Mouse (Mus musculus) frontal cortex, postnatal 36 days (tissue): ENCODE data around the gene Wsb2.
"Not testable (repeated sequence)": the region's sequence is repeated elsewhere in the genome, so short reads cannot be mapped to it uniquely, and the experiment has no call there.

Experiments used
- DNase-seq, 2 experiments: peaks; one replicate each; pipeline ENCODE4 v3.0.0; 2022; ENCODE audit warnings: low spot score in 2 of 2

Wsb2 gene

DNA sequence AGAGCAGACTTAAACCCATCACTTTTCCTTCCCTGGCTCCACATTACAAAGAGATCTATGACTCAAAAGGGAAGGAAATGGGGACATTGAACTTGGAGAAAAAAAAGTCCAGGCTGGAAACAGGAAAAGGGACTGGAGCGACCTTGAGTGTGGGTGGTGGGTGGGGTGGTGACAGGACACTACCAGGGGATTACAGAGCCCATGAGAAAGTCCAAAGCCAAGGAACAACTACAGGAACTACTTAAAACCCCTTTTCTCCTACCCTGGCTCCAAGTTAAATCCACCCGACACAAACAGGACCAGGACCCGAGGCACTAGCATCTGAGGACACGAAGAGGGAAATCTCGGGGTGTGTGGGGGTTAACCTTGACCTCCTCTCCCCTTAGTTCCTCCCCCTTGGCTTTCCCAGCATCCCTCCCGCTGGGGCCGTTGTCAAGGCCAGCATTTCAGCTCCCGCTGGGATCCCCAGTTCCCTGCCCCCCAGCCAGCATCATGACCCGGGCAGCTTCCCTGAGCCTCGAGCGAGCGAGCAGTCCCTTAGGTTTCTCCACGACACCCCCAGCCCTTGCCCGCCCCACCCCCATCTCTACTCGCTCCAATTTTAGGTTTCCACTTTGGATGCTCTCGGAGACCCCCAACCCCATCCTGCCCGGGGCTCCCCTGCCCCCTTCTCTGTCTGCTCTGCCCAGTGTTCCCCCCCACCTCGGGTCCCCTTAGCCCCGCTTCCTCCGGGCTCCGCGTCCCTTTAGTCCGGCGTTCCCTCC is 557 bp upstream of the Wsb2 start:
- peak in 1 of 2 experiments; percentile 39 for DNase-seq

DNA sequence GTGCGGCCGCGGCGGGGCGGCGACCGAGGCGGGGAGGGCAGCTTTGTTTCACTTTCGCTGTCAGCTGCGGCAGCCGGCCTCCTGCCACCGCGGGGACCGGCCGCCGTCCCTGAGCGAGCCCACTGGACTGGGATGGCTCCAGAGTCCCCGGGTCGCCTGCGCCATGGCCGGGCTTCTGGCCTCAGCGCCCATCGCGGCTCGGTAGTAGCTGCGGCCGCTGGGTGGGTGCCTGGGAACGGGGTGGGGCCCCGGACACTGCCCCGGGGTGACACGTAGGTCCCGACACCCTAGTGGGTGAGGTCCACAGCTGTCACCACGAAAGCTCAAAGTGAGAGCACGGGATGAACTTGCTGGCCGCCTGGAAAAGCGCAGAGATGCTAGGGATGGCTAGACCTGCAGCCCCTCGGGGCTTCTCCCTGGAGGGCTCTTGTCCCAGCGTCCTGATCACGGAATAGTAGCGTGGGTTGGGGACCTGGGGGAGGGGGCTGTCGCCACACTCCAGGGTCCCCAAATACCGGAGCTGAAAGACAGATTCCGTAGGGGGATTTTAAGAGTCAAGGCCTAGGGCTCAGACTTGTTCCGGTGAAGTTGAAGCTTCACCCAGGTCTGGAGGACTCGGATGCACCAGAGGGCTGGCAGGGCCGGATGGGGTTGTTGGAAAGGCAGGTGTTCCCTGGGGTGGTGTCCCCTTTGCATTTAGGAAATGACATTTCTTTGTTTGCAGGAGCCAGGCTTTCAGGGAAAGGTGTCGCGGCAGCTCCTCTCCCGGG is 559 bp downstream of the Wsb2 start:
- DNase-seq = peak; percentile 45 to 49

DNA sequence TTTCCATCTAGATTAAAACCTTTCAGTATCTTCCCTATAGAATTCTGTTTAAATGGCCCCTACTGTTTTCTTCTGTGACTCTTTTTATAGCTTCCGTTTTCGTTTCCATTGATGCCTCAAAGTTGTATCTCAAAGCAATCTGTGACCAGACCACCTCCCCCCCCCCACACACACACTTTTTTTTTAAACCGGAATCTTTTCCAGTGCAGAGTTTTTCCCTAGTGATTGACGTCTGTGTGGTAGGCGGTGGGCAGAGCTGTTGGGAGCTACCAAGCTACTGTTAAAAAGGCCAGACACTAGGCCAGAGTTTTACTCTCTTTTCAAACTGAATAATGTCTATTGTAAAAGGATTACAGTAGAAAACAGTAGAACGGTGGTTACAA is 1.1 kb downstream of the Wsb2 start:
- no peak for DNase-seq

DNA sequence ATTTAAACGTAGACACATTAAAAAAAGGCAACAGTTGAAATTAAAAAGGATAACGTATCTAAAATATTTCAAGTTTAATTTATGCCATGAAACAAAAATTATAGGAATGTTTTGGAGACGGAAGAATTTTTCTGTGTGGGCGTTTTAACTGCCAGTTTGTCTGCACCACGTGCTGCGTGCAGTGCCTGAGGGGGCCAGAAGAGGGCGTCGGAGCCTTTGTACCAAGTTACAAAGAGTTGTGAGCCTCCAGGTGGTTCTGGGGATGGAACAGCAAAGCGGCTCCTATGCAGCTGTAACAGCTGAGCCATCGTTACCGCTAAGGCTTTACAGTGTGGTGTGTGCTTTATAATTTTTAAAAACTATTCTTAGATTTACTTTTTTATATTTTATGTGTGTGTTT is 1.6 kb downstream of the Wsb2 start:
- peak; percentile 75 to 89 for DNase-seq

- DNase-seq = no peak
These were observed 2.6 kb downstream of the Wsb2 start for GRCm38 (mm10) chr5:117359497-117360227.

GRCm38 (mm10) chr5:117360228-117360515 is 3.1 kb downstream of the Wsb2 start:
- DNase-seq = no peak

- DNase-seq = no peak
These were observed 3.8 kb downstream of the Wsb2 start for GRCm38 (mm10) chr5:117360631-117361541.

DNA sequence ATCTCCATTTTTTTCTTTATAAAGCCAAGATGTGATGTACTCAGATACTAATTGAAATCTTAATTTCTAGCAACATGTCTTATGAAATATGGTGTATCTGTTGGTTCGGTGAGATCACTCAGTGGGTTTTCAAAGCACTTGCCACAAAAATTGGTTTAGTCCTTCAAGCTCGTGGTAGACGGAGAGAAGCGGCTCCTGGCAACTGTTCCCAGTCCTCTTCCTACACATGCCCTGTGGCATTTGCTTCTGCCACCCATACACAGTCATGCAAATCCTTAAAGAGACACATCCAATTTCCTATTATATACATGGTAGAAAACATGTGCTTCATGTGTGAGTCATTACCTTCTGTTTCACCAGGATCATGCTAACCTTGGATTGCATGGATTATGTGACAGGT is 4.5 kb downstream of the Wsb2 start:
- DNase-seq = no peak

DNA sequence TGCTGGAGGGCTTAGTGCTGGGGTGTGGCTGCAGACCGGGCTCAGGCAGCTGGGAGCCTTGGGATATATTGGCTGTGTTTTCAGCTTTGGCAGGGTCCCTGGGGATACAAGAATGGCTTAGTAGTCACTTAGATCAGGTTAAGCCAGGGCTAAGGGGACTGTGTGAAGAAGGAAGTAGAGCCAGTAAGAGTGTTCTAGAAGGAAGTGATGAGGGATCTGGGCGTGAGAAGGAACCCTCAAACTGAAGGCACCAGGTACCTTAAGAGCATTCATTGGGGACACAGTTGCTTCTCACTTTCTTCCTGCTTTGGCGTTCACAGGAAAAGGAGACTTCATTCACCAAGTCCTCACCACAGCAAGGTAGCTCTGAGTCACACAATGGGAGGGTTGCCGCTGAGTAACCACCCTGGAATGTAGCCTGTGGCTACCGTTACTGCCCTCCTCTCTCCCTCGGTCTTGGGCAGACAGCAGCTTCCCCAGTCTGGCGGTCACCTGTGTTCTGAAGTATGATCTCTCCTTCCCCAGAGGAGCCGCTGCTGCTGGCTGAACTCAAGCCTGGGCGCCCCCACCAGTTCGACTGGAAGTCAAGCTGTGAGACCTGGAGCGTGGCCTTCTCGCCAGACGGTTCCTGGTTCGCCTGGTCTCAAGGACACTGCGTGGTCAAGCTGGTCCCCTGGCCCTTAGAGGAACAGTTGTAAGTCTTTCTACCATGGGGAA is 6.1 kb downstream of the Wsb2 start:
- no peak for DNase-seq

GRCm38 (mm10) chr5:117364821-117365220 is 7.7 kb downstream of the Wsb2 start:
- DNase-seq = no peak

DNA sequence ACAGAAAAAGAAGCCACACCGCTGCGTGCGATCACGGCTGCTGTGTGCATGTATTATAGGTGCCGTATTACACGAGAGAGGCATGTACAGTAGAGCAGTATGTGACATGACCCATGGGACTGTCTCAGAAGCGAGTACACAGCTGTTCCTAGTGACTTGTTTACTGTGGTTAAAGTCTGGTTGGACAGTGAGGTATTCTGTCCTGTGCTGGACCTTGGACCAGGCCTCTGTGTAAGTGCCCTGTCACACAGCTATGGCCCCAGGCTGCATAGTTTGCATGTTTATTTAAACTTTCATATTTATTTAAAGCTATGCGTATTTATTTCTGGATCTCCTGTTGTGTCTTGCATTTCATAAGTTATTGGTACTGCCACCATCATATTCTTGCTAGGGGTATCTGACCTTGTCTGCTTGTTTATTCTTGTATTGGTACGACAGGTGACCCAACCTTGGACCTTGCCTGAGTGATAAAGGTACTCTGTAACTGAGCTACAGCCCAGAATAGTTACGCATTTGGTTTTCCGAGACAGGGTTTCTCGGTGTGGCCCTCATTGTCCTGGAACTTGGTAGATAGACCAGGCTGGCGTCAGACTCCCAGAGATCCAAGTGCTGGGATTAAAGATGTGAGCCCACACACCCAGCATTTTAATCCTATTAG is 8.9 kb downstream of the Wsb2 start:
- no peak for DNase-seq

- no peak for DNase-seq
These were observed 10.1 kb downstream of the Wsb2 start for GRCm38 (mm10) chr5:117367206-117367605.

GRCm38 (mm10) chr5:117370592-117370991 is 13.5 kb downstream of the Wsb2 start:
- DNase-seq = no peak

- no peak for DNase-seq
These were observed 16.3 kb downstream of the Wsb2 start for GRCm38 (mm10) chr5:117373418-117373817.

DNA sequence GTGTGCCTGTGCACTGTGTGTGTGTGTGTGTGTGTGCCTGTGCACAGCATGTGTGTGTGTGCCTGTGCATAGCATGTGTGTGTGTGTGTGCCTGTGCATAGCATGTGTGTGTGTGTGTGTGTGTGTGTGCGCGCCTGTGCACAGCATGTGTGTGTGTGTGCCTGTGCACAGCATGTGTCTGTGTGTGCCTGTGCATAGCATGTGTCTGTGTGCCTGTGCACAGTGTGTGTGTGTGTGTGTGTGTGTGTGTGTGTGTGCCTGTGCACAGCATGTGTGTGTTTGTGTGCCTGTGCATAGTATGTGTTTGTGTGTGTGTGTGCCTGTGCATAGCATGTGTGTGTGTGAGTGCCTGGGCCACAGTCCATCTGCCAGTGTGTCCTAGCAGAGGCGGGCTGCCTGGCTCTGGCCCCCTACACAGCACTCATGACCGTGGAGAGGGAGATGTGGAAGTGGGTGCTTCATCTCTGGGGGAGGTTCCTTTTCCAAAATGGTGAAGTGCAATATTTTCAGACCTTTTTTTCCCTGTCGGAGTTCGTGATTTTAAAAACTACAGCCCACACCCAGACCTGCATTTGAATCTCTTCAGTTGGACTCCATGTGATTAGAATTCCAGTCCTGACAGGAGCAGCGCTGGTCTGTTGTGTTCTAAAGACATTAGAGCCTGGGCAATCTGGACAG is 17.4 kb downstream of the Wsb2 start:
- DNase-seq = peak; percentile 49 to 60

DNA sequence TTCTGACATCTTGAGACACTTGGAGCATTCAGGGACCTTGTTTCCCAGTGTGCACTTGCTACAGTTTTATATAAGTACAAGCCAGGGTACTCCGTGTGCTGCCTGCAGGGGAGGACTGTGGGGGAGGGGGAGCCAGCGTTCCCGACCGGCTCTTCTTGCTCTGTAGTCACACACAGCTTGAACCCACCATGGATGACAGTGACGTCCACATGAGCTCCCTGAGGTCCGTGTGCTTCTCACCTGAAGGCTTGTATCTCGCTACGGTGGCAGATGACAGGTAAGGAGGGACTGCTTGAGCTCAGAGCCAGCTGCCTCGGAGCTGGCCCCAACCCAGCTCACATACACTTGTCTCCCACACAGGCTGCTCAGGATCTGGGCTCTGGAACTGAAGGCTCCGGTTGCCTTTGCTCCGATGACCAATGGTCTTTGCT is 19.2 kb downstream of the Wsb2 start:
- DNase-seq = peak; percentile 64 to 71

- not testable (repeated sequence) for DNase-seq
These were observed 20.6 kb downstream of the Wsb2 start for GRCm38 (mm10) chr5:117377731-117378130.

- no peak for DNase-seq
These were observed 23.1 kb downstream of the Wsb2 start for GRCm38 (mm10) chr5:117380199-117380598.

DNA sequence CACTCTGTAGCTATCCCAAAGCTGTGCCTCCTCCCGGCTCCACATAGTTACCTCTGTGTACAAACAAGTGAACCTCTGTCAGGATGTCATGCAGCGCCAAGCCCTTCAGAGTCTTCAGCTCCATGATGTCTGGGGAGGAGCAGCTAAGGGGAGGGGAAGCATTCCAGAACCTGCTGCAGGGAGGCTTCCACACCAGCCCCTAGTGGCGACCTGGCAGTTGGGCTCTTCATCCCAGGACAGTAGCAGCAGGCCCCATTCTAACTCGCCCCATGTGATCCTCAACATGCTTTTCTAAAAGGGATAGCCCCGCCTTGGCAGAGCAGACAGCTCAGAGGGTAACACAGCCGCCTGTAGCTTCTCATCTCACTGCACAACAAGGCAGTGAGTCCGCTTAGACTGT is 24.7 kb downstream of the Wsb2 start:
- DNase-seq = no peak

DNA sequence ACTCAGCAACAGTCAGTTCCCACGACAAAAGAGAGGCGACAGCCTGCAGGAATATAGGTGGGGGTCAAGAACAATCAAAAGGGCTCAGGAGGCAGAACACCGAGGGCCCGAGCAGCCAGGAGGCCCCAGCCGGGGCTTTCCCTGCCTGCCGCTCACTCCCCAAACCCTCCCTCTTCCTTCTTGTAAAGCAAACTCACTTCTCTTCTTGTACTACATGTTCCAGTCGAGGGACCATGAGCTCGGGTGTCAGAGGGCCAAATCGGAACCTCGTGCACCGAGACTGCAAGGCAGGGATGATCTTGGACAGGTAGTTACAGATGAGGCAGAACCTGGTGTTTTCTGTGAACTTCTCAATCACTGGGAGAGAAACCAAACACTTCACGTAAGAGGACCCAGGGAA is 26.1 kb downstream of the Wsb2 start:
- no peak for DNase-seq
